Mouse (Mus musculus) MEL (cell line): ENCODE results near the gene Ctsc.

Experiments
- CHD1 ChIP-seq: IDR thresholded peaks from 2 replicates; pipeline ENCODE4 v1.6.1; 2012; ENCODE audit warnings: low read depth, mild to moderate bottlenecking, inconsistent platforms, low read length, improper control_type of control experiment
- CTCF ChIP-seq, 3 experiments: IDR thresholded peaks in 2 of 3; conservative IDR thresholded peaks in 1 of 3; 2 replicates each; pipeline ENCODE4 v1.5.1; 2011 to 2012; ENCODE audit warnings: low read length in 3 of 3, low read depth in 2 of 3, mild to moderate bottlenecking in 2 of 3, improper control_type of control experiment in 1 of 3, inconsistent platforms in 1 of 3, mixed read lengths in 1 of 3, moderate library complexity in 1 of 3; ENCODE audit not compliant: control insufficient read depth in 1 of 3, insufficient read depth in 1 of 3, poor library complexity in 1 of 3, severe bottlenecking in 1 of 3
- KAT2A ChIP-seq: conservative IDR thresholded peaks from 2 replicates; pipeline ENCODE4 v1.6.1; 2012; ENCODE audit warnings: low read depth, low read length, improper control_type of control experiment, inconsistent platforms
- MAFK ChIP-seq: IDR thresholded peaks from 2 replicates; pipeline ENCODE4 v1.6.1; 2011; ENCODE audit warnings: low read depth, mild to moderate bottlenecking, low read length, improper control_type of control experiment, borderline replicate concordance
- MYC ChIP-seq: IDR thresholded peaks from 2 replicates; pipeline ENCODE4 v1.6.1; 2011; ENCODE audit warnings: low read depth, mild to moderate bottlenecking, low read length, improper control_type of control experiment, moderate library complexity
- UBTF ChIP-seq: IDR thresholded peaks from 2 replicates; pipeline ENCODE4 v1.6.1; 2012; ENCODE audit warnings: low read depth, mild to moderate bottlenecking, inconsistent platforms, low read length, improper control_type of control experiment, moderate library complexity, borderline replicate concordance; ENCODE audit not compliant: insufficient read depth
- USF2 ChIP-seq, 2 experiments: IDR thresholded peaks; 2 replicates each; pipeline ENCODE4 v1.6.1; 2011 to 2012; ENCODE audit warnings: improper control_type of control experiment in 2 of 2, low read length in 2 of 2, borderline replicate concordance in 1 of 2, inconsistent platforms in 1 of 2, low read depth in 1 of 2, mild to moderate bottlenecking in 1 of 2; ENCODE audit not compliant: insufficient read depth in 1 of 2

- no peak for TF ChIP-seq CTCF (IDR thresholded peaks at IDR 0.05 in 2 of 3, conservative IDR thresholded peaks at IDR 0.05 in 1 of 3; ENCODE audit: control insufficient read depth in 1 of 3, insufficient read depth in 1 of 3, low read depth in 2 of 3, low read length in 3 of 3, poor library complexity in 1 of 3, severe bottlenecking in 1 of 3)
- no peak for TF ChIP-seq MAFK
- no peak for TF ChIP-seq CHD1
- no peak for TF ChIP-seq UBTF
- TF ChIP-seq MYC, result no peak
- TF ChIP-seq USF2 (IDR thresholded peaks at IDR 0.05; ENCODE audit: borderline replicate concordance in 1 of 2, insufficient read depth in 1 of 2, low read depth in 1 of 2, low read length in 2 of 2), result no peak
- TF ChIP-seq KAT2A, result no peak
Measured at GRCm38 (mm10) chr7:88322431-88322830, 44.5 kb downstream of the Ctsc start.
